Mouse (Mus musculus) layer of hippocampus, adult 11-12 months (tissue): ENCODE measurements at regions not wholly inside any gene's neighbourhood (a gene's known extent, or its start where the extent isn't known, plus 50 kb on each side); places are given as distances from the start of the nearest gene placed in this dataset.

Experiments used
- DNase-seq: peaks from one replicate; pipeline ENCODE4 v3.0.0; 2022; ENCODE audit warnings: low spot score

DNA sequence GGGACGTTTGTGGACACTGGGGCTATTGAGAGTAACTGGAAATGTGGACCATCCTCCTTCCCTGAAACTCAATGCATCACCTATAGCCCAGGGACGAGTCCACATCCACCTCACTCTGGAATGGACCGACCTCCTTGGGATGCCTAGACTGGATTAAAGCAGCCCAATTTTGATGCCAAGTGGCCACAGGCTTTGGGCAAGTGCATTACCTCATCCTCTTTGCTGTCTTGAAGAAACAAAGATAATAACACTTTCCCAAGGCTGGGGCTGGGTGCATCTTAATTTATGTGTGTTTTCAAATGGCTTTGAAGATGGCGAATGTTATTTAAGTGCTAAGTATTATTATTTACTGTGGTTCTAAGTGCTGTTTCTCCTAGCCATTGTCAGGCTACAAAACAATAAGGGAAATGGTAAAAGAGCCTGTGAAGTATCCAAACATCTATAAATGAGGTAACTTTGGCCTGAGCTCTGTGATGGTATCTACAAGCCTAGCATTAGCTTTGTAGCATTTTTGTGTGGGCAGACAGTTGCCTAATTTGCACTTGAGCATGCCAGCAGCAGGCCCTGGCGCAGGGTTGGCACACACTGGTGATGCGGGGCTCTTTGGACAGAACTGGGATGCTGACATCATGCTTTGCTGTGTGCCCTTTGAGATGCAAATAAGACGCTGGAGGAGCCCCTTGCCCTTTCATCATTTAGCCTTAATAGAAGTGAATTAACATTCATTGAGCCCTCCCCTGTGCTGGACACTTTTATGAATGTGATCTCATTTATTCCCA is 1423.7 kb downstream of the Gsdmc2 start:
- DNase-seq = peak; percentile 9

- no peak for DNase-seq
These were observed 1428.3 kb downstream of the Gsdmc2 start for GRCm38 (mm10) chr15:62416691-62417090.

DNA sequence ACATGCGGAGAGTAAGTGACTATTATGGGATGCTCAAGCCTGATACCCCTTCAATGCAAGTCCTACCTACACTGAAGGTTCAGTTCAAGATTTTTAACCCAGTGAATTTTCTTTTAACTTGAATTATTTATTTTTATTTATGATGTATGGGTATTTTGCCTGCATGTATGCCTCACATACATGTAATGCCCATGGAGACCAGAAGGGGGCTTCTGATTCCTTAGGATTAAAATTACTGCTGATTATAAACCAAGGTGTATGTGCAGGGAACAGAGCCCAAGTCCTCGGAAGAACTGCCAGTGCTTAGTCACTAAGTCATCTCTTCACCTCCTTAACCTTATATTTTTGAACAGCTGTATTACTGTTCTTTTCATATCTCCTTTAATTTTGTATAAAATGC is 1431.3 kb downstream of the Gsdmc2 start:
- no peak for DNase-seq

- DNase-seq = no peak
These were observed 1442.8 kb downstream of the Gsdmc2 start for GRCm38 (mm10) chr15:62402142-62402541.

DNA sequence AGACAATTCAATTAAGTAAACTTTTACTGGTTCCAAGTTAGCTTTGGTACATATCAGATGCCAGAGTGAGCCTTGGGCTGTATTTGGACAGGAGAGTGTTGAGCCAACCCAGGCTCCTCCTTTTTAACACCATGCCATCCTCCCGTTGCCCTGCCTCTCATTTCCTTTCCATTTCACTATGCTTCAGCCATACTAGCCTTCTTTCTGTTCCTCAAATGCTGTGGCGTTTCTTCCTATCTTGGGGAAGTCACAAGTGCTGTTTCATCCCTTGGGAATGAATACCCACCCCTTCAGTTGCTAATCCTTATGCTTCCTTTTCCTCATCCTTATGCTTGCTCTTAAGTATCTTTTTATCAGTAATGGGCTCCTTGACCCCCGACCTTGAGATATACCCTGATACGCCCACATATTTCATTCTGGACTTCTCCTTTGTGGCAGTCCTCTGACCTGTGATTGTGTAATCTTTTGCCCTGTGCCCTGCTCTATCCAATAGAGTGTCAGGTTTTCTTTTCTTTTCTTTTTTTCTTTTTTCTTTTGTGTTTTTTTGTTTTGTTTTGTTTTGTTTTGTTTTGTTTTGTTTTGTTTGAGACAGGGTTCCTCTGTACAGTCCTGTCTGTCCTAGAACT is 1443.9 kb downstream of the Gsdmc2 start:
- DNase-seq = no peak

DNA sequence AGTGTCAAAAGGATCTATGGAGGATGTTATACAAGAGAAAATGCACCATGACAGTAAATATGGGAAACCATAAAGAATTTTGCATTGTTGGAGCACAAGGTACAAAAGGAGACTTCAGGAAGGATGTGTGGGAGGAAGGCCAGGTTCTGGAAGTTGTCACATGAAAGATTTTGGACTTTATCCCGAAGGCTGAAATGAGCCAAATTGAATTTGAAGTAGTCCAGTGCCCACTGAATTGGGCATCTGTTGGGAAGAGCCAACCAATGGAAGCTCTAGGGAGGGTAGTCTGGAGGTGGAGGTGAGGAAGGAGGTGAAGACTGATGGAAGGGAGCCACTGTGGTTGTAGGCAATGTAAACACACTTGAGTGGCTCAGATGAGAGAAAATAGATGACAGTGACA is 1445.6 kb downstream of the Gsdmc2 start:
- DNase-seq = no peak

- DNase-seq = no peak
These were observed 1448.0 kb downstream of the Gsdmc2 start for GRCm38 (mm10) chr15:62397009-62397408.

- no peak for DNase-seq
These were observed 1449.6 kb downstream of the Gsdmc2 start for GRCm38 (mm10) chr15:62395377-62395776.

DNA sequence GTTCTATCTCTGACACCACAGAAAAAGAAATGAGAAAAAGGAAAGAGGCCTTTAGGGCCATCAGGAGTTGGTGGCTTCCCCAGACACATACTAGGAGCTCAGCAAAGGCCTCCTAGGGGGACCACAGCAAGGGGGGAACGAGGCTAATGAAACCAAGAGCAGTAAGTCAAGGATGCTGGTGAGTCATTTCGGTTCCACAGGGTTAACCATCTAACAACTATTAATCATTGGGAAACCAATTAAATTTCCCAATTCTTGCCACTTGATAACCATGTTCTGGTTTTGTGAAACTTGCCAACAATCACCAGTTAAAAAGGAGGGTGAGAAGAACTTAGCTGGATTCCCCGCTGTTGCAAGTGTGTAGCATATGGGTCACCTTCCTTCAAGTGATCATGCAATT is 1451.6 kb downstream of the Gsdmc2 start:
- no peak for DNase-seq

- DNase-seq = no peak
These were observed 1452.1 kb downstream of the Gsdmc2 start for GRCm38 (mm10) chr15:62392839-62393238.

DNA sequence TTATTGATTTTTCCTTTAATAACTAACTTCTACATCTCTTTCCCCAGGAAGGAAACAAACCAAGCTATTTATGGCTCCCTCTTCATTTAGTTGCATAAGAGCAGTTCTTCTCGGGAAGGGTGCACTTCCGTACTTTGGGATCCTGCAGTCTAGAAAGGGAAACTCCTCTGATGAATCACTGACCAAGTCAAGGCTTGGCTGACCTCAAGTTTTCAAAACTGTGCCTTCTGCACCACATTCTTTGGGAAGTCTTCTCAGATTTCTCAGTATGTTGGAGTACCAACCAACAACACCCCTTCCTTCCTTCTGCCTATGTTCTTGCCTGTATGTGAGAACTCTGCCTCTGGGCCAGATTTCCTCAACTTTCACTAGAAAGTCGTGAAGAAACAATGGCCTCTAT is 1452.6 kb downstream of the Gsdmc2 start:
- DNase-seq = no peak

DNA sequence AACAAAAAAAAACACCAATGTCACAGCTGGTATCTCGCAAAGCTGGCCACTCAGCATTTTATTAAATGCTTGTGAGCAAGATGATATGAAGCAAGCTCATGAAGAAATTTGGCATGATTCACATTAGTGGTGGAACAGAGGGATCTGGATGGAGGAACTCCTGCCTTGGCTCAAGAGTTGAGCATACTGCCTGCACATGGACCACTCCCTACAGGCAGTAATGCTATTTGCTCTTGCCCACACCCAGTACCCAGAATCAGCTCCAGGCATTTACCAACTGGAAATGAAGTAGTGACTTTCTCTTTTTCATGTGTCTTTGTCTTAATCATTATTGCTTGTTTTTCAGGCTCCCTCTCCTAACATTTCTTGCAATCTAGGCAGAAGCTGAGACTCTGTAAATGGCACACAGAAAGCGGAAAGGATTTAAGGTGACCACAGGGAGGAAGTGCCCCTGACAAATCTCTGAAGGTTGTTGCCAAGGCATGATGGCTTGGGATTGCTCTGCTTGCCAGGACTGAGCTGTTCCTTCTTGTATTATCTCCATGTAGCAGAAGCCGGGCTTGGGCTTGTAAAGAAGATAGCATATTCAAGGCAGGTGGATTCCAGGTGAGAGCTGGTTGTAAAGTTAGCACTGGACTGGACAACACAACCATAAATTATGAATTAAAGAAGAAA is 1455.4 kb downstream of the Gsdmc2 start:
- DNase-seq = no peak

DNA sequence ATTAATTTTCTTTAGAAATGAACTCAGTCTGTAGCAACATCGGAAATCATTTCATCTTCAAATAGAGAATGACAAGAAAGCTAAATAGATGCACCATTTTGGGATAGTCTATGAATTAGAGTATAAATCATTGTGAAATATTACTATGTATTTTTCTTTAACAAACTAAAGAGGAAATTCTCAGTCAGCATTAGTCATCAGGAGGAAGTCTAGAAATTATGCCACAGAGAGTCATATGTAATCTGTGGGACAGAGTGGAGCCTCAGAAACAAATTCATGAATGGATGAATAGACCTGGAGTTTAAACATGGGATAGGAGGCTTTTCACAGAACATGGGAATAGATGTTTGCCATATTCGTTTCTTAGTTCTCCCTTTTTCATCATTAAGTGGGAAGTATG is 1459.4 kb upstream of the A1bg start:
- DNase-seq = no peak

DNA sequence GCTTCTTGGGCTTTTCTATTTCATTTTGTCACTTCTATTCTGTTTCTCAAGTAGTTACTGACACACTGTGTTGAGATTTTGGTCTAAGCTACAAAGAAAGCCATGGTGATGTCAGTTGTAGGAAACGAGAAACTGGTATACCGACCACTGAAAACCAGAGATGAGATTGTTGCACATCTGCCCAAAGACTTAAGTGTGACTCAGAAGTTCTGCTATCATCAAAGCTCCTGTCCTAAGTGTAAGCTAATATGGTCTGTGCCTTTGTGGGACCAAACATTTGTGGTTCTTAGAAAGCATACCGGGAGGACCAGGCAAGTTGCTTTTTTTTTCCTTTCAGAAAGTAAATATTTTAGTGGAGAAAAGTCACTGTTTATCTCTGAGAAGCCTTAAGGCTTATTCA is 1451.8 kb upstream of the A1bg start:
- no peak for DNase-seq

GRCm38 (mm10) chr15:62361171-62361570 is 1438.4 kb upstream of the A1bg start:
- DNase-seq = no peak

DNA sequence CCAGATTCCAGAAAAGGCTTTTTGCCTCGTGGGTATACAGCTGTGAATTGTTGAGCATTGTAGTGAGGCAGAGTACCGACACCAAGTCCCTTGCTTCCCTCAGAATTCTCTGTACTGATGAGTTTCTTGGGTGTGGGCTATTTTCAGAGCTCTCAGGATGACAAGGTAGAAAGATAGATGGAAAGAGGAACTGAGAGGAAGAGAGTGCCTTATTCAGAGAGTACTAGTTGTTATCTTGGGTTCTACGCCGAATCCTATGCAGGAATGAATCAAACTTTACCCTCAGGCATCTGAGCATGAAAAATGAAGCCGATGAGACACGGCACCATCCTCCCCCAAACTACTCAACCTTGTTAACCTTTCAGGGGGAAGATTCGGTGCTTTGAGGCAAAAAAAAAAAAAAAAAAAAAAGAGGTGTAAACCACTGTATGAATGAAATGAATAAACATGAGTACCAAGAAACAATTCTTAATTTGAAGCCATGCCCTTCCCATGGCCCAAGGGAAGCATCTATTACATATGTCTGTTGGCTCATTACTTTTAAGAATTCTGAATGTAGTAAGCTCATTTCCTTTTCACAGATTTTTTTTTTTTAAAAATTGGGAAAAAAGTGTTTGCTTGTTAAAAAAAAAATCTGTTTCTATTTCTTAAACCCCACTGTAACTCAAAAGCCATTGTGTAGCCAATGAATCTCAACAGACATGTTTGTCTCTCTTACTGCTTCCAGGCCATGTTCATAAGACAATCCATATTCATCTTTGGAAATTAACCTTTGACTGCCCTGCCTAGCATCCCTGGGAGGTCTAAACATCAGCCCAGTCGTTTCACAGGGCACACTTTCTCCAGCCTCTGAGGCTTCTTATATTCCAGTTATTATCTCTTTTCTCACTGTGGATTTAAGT is 1435.8 kb upstream of the A1bg start:
- DNase-seq = no peak

DNA sequence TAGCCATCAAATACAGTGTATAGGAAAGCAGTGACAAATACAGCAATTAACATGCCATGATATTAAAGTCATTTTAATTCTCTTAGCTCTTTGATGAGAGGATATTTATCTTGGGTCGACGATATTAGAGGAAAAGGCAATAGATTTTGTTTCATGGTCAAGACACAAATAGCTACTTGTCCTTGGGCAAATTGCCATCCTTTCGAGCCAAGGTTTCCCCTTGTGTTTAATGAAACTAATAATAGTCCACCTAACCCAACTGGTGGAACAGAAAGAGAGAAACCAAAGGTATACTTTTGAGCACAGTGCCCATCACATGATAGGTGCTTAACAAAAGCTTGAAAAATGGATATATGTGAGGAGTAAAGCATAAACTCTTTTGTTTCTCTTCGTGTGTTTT is 1431.0 kb upstream of the A1bg start:
- no peak for DNase-seq

- DNase-seq = no peak
These were observed 1428.3 kb upstream of the A1bg start for GRCm38 (mm10) chr15:62350862-62351757.

- no peak for DNase-seq
These were observed 1427.2 kb upstream of the A1bg start for GRCm38 (mm10) chr15:62349981-62350380.

- no peak for DNase-seq
These were observed 1426.1 kb upstream of the A1bg start for GRCm38 (mm10) chr15:62348956-62349355.

DNA sequence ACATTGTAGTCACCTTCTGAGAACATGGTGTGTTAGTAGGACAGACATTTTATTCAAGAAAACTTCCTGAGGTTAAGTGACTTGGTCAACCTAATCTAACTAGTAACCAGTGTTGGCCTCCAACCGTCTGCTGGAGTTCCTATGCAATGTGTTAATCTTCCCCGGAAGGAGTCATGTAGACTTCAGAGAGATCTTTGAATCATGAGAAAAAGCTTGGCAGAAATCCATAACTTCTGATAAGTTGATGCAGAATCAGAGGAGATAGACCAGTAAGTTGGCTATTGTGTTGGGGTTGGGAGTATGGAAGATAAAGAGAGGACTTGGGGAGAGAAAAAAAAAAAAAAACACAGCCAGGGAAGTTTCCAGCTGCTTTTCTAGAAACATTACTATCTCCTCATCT is 1424.9 kb upstream of the A1bg start:
- DNase-seq = no peak
